ENCODE assay signal across 11 mouse cellular contexts in the genomic region with DNA sequence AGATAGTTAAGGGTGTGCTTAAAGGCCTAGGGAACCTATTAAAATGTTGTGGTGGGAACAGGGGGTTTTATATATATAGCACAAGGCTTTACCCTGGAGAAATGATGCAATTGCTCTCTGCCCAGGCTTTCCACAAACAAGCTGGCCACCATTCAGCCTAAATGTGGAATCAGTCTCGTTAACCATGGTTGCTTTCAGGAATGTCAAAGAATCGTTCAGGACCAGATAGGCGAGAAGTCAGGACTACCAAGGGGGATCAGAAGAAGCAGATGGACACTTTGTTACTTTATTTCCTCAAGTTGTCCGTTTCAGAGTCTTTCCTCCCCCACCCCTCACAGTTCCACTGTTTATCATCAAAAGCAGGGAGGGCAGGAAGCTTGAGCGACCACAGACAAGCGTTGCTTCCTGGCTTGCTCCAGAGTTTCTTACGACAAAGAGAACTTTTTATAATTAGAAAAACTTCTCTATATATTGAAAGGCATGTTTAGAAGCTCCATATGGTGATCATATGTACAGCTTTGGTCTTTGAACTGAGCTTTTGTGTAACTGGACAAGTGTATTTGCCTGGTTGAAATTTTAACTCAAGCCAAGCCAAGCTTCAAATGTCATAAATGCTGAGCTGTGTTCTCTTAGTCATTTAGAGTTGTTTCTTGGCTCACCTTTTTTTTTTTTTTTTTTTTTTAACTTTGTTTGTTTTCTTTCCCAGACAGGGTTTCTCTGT. TPM values are rescaled to one million over a fixed set of nuclear protein-coding genes. Genes with fewer than 3 reads are reported as not detected.
DNase-seq lines count a peak whose midpoint lies in the region; ATAC-seq and TF ChIP-seq lines count a peak whose summit lies in the region.
"Had no signal": no experiment of that assay in that cellular context is flagged by ENCODE, and none has a peak within 500 bp of the region (broad histone marks: within the 10 kb centered on the region; RNA-seq: fewer than 3 reads in every experiment).

No protein-coding gene starts in this region.

- H3K4me2 ChIP-seq in kidney, embryonic 14.5 days (replicated peaks; ENCODE audit: low read depth, low read length), result 0 out of 2 replicates have a peak overlapping the region, but pooled peaks have one; percentile 11
- H3K4me2 ChIP-seq in liver, embryonic 13.5 days, result peak overlapping the region; percentile 77
- H3K4me2 ChIP-seq: midbrain, embryonic 12.5 days had no signal

- no peak for TF ChIP-seq CTCF in G1E (IDR thresholded peaks at IDR 0.05; ENCODE audit: low read depth, low read length)
- TF ChIP-seq CTCF in bone marrow macrophage, adult 2 months (IDR thresholded peaks at IDR 0.05; ENCODE audit: low read depth, low read length), result no peak

- H3K4me1 ChIP-seq in kidney, embryonic 14.5 days (ENCODE audit: control insufficient read depth, insufficient read depth, low read length), result peaks cover 10% of the 10 kb centered on the region; the same call in 1 of the 2 replicates
- peaks cover 77% of the 10 kb centered on the region for H3K4me1 ChIP-seq in G1E (ENCODE audit: insufficient read depth, low read depth, low read length)
- peaks cover 44% of the 10 kb centered on the region for H3K4me1 ChIP-seq in bone marrow macrophage, adult 2 months (ENCODE audit: control insufficient read depth, insufficient read depth, low read length)
- peaks cover 56% of the 10 kb centered on the region for H3K4me1 ChIP-seq in liver, embryonic 13.5 days (replicated peaks)

- peaks cover 23% of the 10 kb centered on the region; the same call in 1 of the 2 replicates for H3K36me3 ChIP-seq in kidney, embryonic 14.5 days (ENCODE audit: control insufficient read depth, insufficient read depth, low read length)
- peaks cover 66% of the 10 kb centered on the region for H3K36me3 ChIP-seq in G1E (replicated peaks)
- H3K36me3 ChIP-seq in liver, embryonic 13.5 days, result peaks cover 26% of the 10 kb centered on the region
- H3K36me3 ChIP-seq: midbrain, embryonic 12.5 days had no signal

- H3K9ac ChIP-seq in kidney, embryonic 14.5 days (ENCODE audit: low read depth, low read length), result peak overlapping the region; percentile 12; the same call in 1 of the 2 replicates
- peak overlapping the region; percentile 26; the same call in 1 of the 2 replicates for H3K9ac ChIP-seq in liver, embryonic 13.5 days
- H3K9ac ChIP-seq: forebrain, postnatal 0 days; midbrain, embryonic 12.5 days had no signal

- H3K9me3 ChIP-seq in kidney, embryonic 14.5 days (ENCODE audit: control insufficient read depth, low read length), result no peaks in the 10 kb centered on the region
- H3K9me3 ChIP-seq in G1E (replicated peaks), result no peaks in the 10 kb centered on the region
- no peaks in the 10 kb centered on the region for H3K9me3 ChIP-seq in liver, embryonic 13.5 days (replicated peaks)
- H3K9me3 ChIP-seq: midbrain, embryonic 12.5 days had no signal

- no peak overlapping the region for H3K4me3 ChIP-seq in kidney, embryonic 14.5 days (ENCODE audit: low read length)
- H3K4me3 ChIP-seq in G1E (ENCODE audit: low read depth, low read length), result no peak overlapping the region; the same call in 1 of the 2 replicates
- H3K4me3 ChIP-seq in bone marrow macrophage, adult 2 months (ENCODE audit: insufficient read depth, low read length), result peak overlapping the region; percentile 44
- peak overlapping the region; percentile 4; the same call in 1 of the 2 replicates for H3K4me3 ChIP-seq in liver, embryonic 13.5 days (replicated peaks)
- H3K4me3 ChIP-seq: midbrain, embryonic 12.5 days had no signal

- no peak for TF ChIP-seq POLR2A in bone marrow macrophage, adult 2 months (IDR thresholded peaks at IDR 0.05; ENCODE audit: borderline replicate concordance, low read depth, low read length)

- WGBS in kidney, embryonic 14.5 days, result 40% methylated on average over 7 of the region's 7 CpGs
- WGBS in liver, embryonic 13.5 days (ENCODE audit: insufficient replicate concordance), result 7% methylated on average over 7 of the region's 7 CpGs

- H3K27ac ChIP-seq in kidney, embryonic 14.5 days (ENCODE audit: low read depth, low read length), result peak overlapping the region; percentile 37; the same call in 1 of the 2 replicates
- H3K27ac ChIP-seq in bone marrow macrophage, adult 2 months (ENCODE audit: insufficient read depth, low read depth, low read length), result peak overlapping the region; percentile 97
- H3K27ac ChIP-seq in liver, embryonic 13.5 days, result peak overlapping the region; percentile 67
- H3K27ac ChIP-seq: midbrain, embryonic 12.5 days had no signal

- no peak for ATAC-seq in kidney, embryonic 14.5 days (ENCODE audit: low FRiP score, low TSS enrichment)
- 0 out of 2 replicates have a peak, but pooled peaks have one; percentile 16 for ATAC-seq in G1E (ENCODE audit: extremely low read depth, insufficient number of reproducible peaks, low FRiP score, poor library complexity, severe bottlenecking)
- no peak for ATAC-seq in liver, embryonic 13.5 days (ENCODE audit: low read depth)
- ATAC-seq: forebrain, postnatal 0 days had no signal

- no peak for DNase-seq in kidney, postnatal 4 days
- DNase-seq in G1E (ENCODE audit: low spot score), result no peak
- DNase-seq in liver, embryonic 13.5 days, result no peak
- no peak for DNase-seq in right cerebral cortex, postnatal 25 days
- no peak for DNase-seq in frontal cortex, postnatal 25 days (ENCODE audit: low spot score in 2 of 2)
- no peak for DNase-seq in cerebellum, adult 8-10 months
- DNase-seq: cerebellum, adult 18-20 months; forebrain, postnatal 0 days had no signal

- H3K27me3 ChIP-seq in kidney, embryonic 14.5 days (ENCODE audit: control insufficient read depth, insufficient read depth, low read length), result no peaks in the 10 kb centered on the region
- no peaks in the 10 kb centered on the region for H3K27me3 ChIP-seq in G1E (ENCODE audit: insufficient read depth, low read length)
- no peaks in the 10 kb centered on the region for H3K27me3 ChIP-seq in liver, embryonic 13.5 days
- H3K27me3 ChIP-seq: midbrain, embryonic 12.5 days had no signal

RNA-seq across cellular contexts. Expression of a gene that starts 5.0 kb away (rescaled TPM):
- 34.0 and 39.6 TPM in 2 replicates for polyA plus RNA-seq in kidney, embryonic 14.5 days (2014; fragmentation: Nextera tagmentation; extraction: Ambion mirVana)
- total RNA-seq in G1E (2014; fragmentation: Nextera tagmentation) (92.7 and 127 TPM in 2 replicates), G1E (2017) (173 and 179 TPM in 2 replicates)
- 5.5 and 8.8 TPM in 2 replicates for polyA plus RNA-seq in G1E (2012)
- 95.8 and 102 TPM in 2 replicates for polyA plus RNA-seq in bone marrow macrophage, adult 2 months (2012; ENCODE audit: insufficient read depth, insufficient read length, missing spikeins)
- 12.7 and 16.3 TPM in 2 replicates for polyA plus RNA-seq in liver, embryonic 13.5 days (2015; fragmentation: Nextera tagmentation; extraction: Ambion mirVana)

RNA-seq across cellular contexts. Expression of a gene that starts 20.5 kb away (rescaled TPM):
- not detected in 2 replicates for polyA plus RNA-seq in kidney, embryonic 14.5 days (2014; fragmentation: Nextera tagmentation; extraction: Ambion mirVana)
- total RNA-seq in G1E (2014; fragmentation: Nextera tagmentation) (not detected in 2 replicates), G1E (2017) (0.17 and 0.22 TPM in 2 replicates)
- not detected in 2 replicates for polyA plus RNA-seq in G1E (2012)
- polyA plus RNA-seq in bone marrow macrophage, adult 2 months (2012; ENCODE audit: insufficient read depth, insufficient read length, missing spikeins), result not detected in 2 replicates
- not detected in 2 replicates for polyA plus RNA-seq in liver, embryonic 13.5 days (2015; fragmentation: Nextera tagmentation; extraction: Ambion mirVana)
- total RNA-seq: forebrain, postnatal 0 days had no signal
- polyA plus RNA-seq: midbrain, embryonic 12.5 days had no signal

Comparison
In these comparisons a context has a peak if more than half of its experiments do, and no peak if none do; other contexts are left out.
1. H3K27ac ChIP-seq: peak in every context shown above with its lines; median percentile 97 in bone marrow macrophage, adult 2 months; 67 in liver, embryonic 13.5 days; 37 in kidney, embryonic 14.5 days.
2. H3K4me3 ChIP-seq: peak in bone marrow macrophage, adult 2 months (single experiment) and liver, embryonic 13.5 days (single experiment); none in kidney, embryonic 14.5 days (single experiment) and G1E (single experiment).